Mouse (Mus musculus): ENCODE results near the gene Fam219a. TPM values are rescaled to one million over a fixed set of nuclear protein-coding genes. Genes with fewer than 3 reads are reported as not detected.

The Fam219a gene
- polyA plus RNA-seq (2012; rRNA removed) = 6.9 and 8.6 TPM in 2 replicates

GRCm38 (mm10) chr4:41569411-41569885 lies at the start of gene Fam219a, which contains the start of gene Dnaic1:
Gene Fam219a (minus strand): TSS chr4:41569538.
Gene Dnaic1 (plus strand): TSS chr4:41569775.
- peak; percentile 92 for DNase-seq (ENCODE audit: low read depth, low spot score)
- WGBS = under 1% methylated on average over 41 of the region's 41 CpGs

- 56% methylated on average over 9 of the region's 9 CpGs for WGBS
- DNase-seq (ENCODE audit: low read depth, low spot score) = no peak
These were observed 46.6 kb upstream of the Fam219a start for GRCm38 (mm10) chr4:41615661-41616599.

GRCm38 (mm10) chr4:41614156-41614555 lies 44.8 kb upstream of the Fam219a start:
- 9% methylated on average over 7 of the region's 7 CpGs for WGBS
- peak; percentile 14 for DNase-seq (ENCODE audit: low read depth, low spot score)

GRCm38 (mm10) chr4:41612166-41612565 lies 42.8 kb upstream of the Fam219a start:
- 54% methylated on average over 8 of the region's 8 CpGs for WGBS

GRCm38 (mm10) chr4:41610594-41610980 lies 41.2 kb upstream of the Fam219a start:
- DNase-seq (ENCODE audit: low read depth, low spot score) = no peak
- 44% methylated on average over 6 of the region's 6 CpGs for WGBS

More at GRCm38 (mm10) chr4:41612166-41612565, 42.8 kb upstream of the Fam219a start:
- no peak for DNase-seq (ENCODE audit: low read depth, low spot score)

- WGBS = 73% methylated on average over 10 of the region's 10 CpGs
- no peak for DNase-seq (ENCODE audit: low read depth, low spot score)
These were observed 40.6 kb upstream of the Fam219a start for GRCm38 (mm10) chr4:41609681-41610593.

- 40% methylated on average over 4 of the region's 4 CpGs for WGBS
- no peak for DNase-seq (ENCODE audit: low read depth, low spot score)
These were observed 37.4 kb upstream of the Fam219a start for GRCm38 (mm10) chr4:41606784-41607183.

- 43% methylated on average over 8 of the region's 8 CpGs for WGBS
- DNase-seq (ENCODE audit: low read depth, low spot score) = no peak
These were observed 35.4 kb upstream of the Fam219a start for GRCm38 (mm10) chr4:41604476-41605396.

GRCm38 (mm10) chr4:41602818-41603217 lies 33.5 kb upstream of the Fam219a start:
- 57% methylated on average over 4 of the region's 4 CpGs for WGBS
- no peak for DNase-seq (ENCODE audit: low read depth, low spot score)

- DNase-seq (ENCODE audit: low read depth, low spot score) = no peak
- WGBS = 77% methylated on average over 7 of the region's 7 CpGs
These were observed 14.0 kb upstream of the Fam219a start for GRCm38 (mm10) chr4:41583353-41583752.

- 61% methylated on average over 6 of the region's 6 CpGs for WGBS
- no peak for DNase-seq (ENCODE audit: low read depth, low spot score)
These were observed 6.6 kb upstream of the Fam219a start for GRCm38 (mm10) chr4:41575914-41576313.

GRCm38 (mm10) chr4:41573492-41573891 lies 4.2 kb upstream of the Fam219a start:
- 66% methylated on average over 4 of the region's 4 CpGs for WGBS
- DNase-seq (ENCODE audit: low read depth, low spot score) = no peak

GRCm38 (mm10) chr4:41571490-41571889 lies 2.2 kb upstream of the Fam219a start:
- WGBS = 32% methylated on average over 5 of the region's 5 CpGs
- no peak for DNase-seq (ENCODE audit: low read depth, low spot score)

GRCm38 (mm10) chr4:41568682-41569410 lies 492 bp downstream of the Fam219a start:
- WGBS = 2% methylated on average over 58 of the region's 58 CpGs
- no peak for DNase-seq (ENCODE audit: low read depth, low spot score)

- DNase-seq (ENCODE audit: low read depth, low spot score) = no peak
- 29% methylated on average over 19 of the region's 19 CpGs for WGBS
These were observed 1.1 kb downstream of the Fam219a start for GRCm38 (mm10) chr4:41568239-41568638.

- DNase-seq (ENCODE audit: low read depth, low spot score) = no peak
- WGBS = 24% methylated on average over 3 of the region's 3 CpGs
These were observed 3.2 kb downstream of the Fam219a start for GRCm38 (mm10) chr4:41566123-41566522.

- DNase-seq (ENCODE audit: low read depth, low spot score) = no peak
- 80% methylated on average over 5 of the region's 5 CpGs for WGBS
These were observed 6.0 kb downstream of the Fam219a start for GRCm38 (mm10) chr4:41563297-41563696.

GRCm38 (mm10) chr4:41557092-41557491 lies 12.2 kb downstream of the Fam219a start:
- DNase-seq (ENCODE audit: low read depth, low spot score) = no peak
- 52% methylated on average over 3 of the region's 3 CpGs for WGBS
